Mouse (Mus musculus): ENCODE results near the gene Dhdh. TPM values are rescaled to one million over a fixed set of nuclear protein-coding genes. Genes with fewer than 3 reads are reported as not detected.

Gene Dhdh
- total RNA-seq, 2 experiments from 2014 or later, result 9.4 to 10.5 TPM

- DNase-seq, result peak; percentile 86
- intact Hi-C loops (cut with DNase I; ENCODE audit: low total_unique reads), result no loop called here
Observed at GRCm38 (mm10) chr7:45458748-45459563, 29.6 kb downstream of the Dhdh start.

GRCm38 (mm10) chr7:45457204-45458060, 31.2 kb downstream of the Dhdh start:
- peak; percentile 24 for DNase-seq
- intact Hi-C loops (cut with DNase I; ENCODE audit: low total_unique reads), result no loop called here

- intact Hi-C loops (cut with DNase I; ENCODE audit: low total_unique reads), result no loop called here
Observed at GRCm38 (mm10) chr7:45456721-45457203, 31.8 kb downstream of the Dhdh start.

GRCm38 (mm10) chr7:45455932-45456696, 32.5 kb downstream of the Dhdh start:
- intact Hi-C loops (cut with DNase I; ENCODE audit: low total_unique reads), result no loop called here
- no peak for DNase-seq

More at GRCm38 (mm10) chr7:45456721-45457203, 31.8 kb downstream of the Dhdh start:
- no peak for DNase-seq

GRCm38 (mm10) chr7:45454971-45455370, 33.6 kb downstream of the Dhdh start:
- no peak for DNase-seq
- intact Hi-C loops (cut with DNase I; ENCODE audit: low total_unique reads), result no loop called here

- DNase-seq, result peak; percentile 82
- intact Hi-C loops (cut with DNase I; ENCODE audit: low total_unique reads), result no loop called here
Observed at GRCm38 (mm10) chr7:45451344-45451982, 37.1 kb downstream of the Dhdh start.

- no peak for DNase-seq
- intact Hi-C loops (cut with DNase I; ENCODE audit: low total_unique reads), result no loop called here
Observed at GRCm38 (mm10) chr7:45449974-45450373, 38.6 kb downstream of the Dhdh start.

GRCm38 (mm10) chr7:45447325-45447990, 41.1 kb downstream of the Dhdh start:
- no peak for DNase-seq
- intact Hi-C loops (cut with DNase I; ENCODE audit: low total_unique reads), result no loop called here

GRCm38 (mm10) chr7:45446589-45446988, 42.0 kb downstream of the Dhdh start:
- DNase-seq, result no peak
- intact Hi-C loops (cut with DNase I; ENCODE audit: low total_unique reads), result no loop called here

GRCm38 (mm10) chr7:45443526-45444420, 44.8 kb downstream of the Dhdh start:
- intact Hi-C loops (cut with DNase I; ENCODE audit: low total_unique reads), result no loop called here
- no peak for DNase-seq

GRCm38 (mm10) chr7:45437521-45438276, 50.9 kb downstream of the Dhdh start, which contains the start of gene Ruvbl2:
Gene Ruvbl2 (minus strand): TSS chr7:45438096.
- DNase-seq, result peak; percentile 58
- intact Hi-C loops (cut with DNase I; ENCODE audit: low total_unique reads), result no loop called here

- DNase-seq, result no peak
- intact Hi-C loops (cut with DNase I; ENCODE audit: low total_unique reads), result no loop called here
Observed at GRCm38 (mm10) chr7:45437046-45437445, 51.6 kb downstream of the Dhdh start.

- no peak for DNase-seq
- intact Hi-C loops (cut with DNase I; ENCODE audit: low total_unique reads), result no loop called here
Observed at GRCm38 (mm10) chr7:45436444-45436843, 52.2 kb downstream of the Dhdh start.

- DNase-seq, result peak; percentile 47
- intact Hi-C loops (cut with DNase I; ENCODE audit: low total_unique reads), result no loop called here
Observed at GRCm38 (mm10) chr7:45435038-45435437, 53.6 kb downstream of the Dhdh start.

GRCm38 (mm10) chr7:45434203-45435015, 54.2 kb downstream of the Dhdh start, which contains the start of gene Gys1:
Gene Gys1 (plus strand): TSS chr7:45434844.
- intact Hi-C loops (cut with DNase I; ENCODE audit: low total_unique reads), result no loop called here
- DNase-seq, result peak; percentile 100

GRCm38 (mm10) chr7:45433835-45434202, 54.8 kb downstream of the Dhdh start:
- no peak for DNase-seq
- intact Hi-C loops (cut with DNase I; ENCODE audit: low total_unique reads), result no loop called here
